Mouse (Mus musculus) liver, embryonic 15.5 days (tissue): Measurements from ENCODE around the gene Tmem189. TPM values are rescaled to one million over a fixed set of nuclear protein-coding genes. Genes with fewer than 3 reads are reported as not detected.

Experiments
- ATAC-seq: fragments of 200-750 bp; cut with Nextera tagmentation; 2 replicates; pipeline ENCODE4 v1.8.0; 2017; ENCODE audit warnings: moderate number of reproducible peaks, mild to moderate bottlenecking, moderate library complexity; ENCODE audit not compliant: insufficient read depth
- H3K27ac ChIP-seq: fragments of 300-500 bp; sonication (generic); replicated peaks from 2 replicates; pipeline ENCODE4 v1.5.1; 2015; ENCODE audit warnings: mild to moderate bottlenecking, inconsistent platforms
- H3K27me3 ChIP-seq: fragments of 300-500 bp; sonication (generic); 2 replicates; pipeline ENCODE4 v1.6.1; 2015; ENCODE audit warnings: mild to moderate bottlenecking, inconsistent platforms
- H3K36me3 ChIP-seq: fragments of 300-500 bp; sonication (generic); replicated peaks from 2 replicates; pipeline ENCODE4 v1.6.1; 2015; ENCODE audit warnings: moderate library complexity, mild to moderate bottlenecking, inconsistent platforms
- H3K4me1 ChIP-seq: fragments of 300-500 bp; sonication (generic); replicated peaks from 2 replicates; pipeline ENCODE4 v1.6.1; 2015; ENCODE audit warnings: inconsistent platforms
- H3K4me2 ChIP-seq: fragments of 300-500 bp; sonication (generic); 2 replicates; pipeline ENCODE4 v1.6.1; 2015; ENCODE audit warnings: moderate library complexity, mild to moderate bottlenecking, inconsistent platforms
- H3K4me3 ChIP-seq: fragments of 300-500 bp; sonication (generic); replicated peaks from 2 replicates; pipeline ENCODE4 v1.5.1; 2015; ENCODE audit warnings: mild to moderate bottlenecking, inconsistent platforms
- H3K9ac ChIP-seq: fragments of 300-500 bp; sonication (generic); 2 replicates; pipeline ENCODE4 v1.6.1; 2015; ENCODE audit warnings: moderate library complexity, mild to moderate bottlenecking, inconsistent platforms
- H3K9me3 ChIP-seq: fragments of 300-500 bp; sonication (generic); replicated peaks from 2 replicates; pipeline ENCODE4 v1.6.1; 2016; ENCODE audit warnings: inconsistent platforms
- WGBS: fragments of 180-500 bp; shearing (Covaris S2); methylation state at CpG from one replicate; pipeline ENCODE4 v1.1.7; 2015; ENCODE audit warnings: mixed read lengths; ENCODE audit not compliant: insufficient replicate concordance; 5-methylcytosine and 5-hydroxymethylcytosine counted together
- polyA plus RNA-seq: library from polyadenylated mRNA; unstranded; fragments of >200 nt; fragmentation: Nextera tagmentation; extraction: Ambion mirVana; gene quantifications from 2 replicates; pipeline ENCODE4 v1.2.1, GENCODE M21; 2015

The Tmem189 gene
- polyA plus RNA-seq, 1 experiment from 2014 or later = 17.4 TPM

DNA sequence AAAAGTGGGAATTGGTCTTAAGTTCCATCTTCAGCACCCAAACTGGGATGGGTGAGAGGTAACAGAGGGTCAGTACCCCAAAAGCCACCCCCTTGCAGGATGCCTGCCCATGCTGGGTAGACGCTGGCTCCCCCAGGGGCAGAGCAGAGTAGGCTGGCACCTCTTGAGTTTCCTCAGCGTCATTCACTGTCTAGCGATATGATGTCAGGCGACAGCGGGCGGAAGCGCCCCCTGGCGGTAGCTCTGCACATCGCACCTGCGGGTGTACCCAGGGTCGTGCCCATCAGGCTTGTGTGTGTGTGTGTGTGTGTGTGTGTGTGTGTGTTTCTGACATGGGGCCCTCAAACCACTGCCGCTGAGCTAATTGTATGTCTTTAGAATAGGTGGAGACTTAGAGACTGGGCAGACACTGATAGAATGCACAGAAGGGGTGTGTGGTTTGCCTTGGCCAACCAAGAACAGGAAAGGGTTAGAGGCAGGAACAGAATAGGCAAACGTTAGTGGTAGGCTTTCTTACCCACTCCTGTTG, 9.7 kb downstream of the Tmem189 start:
- Histone ChIP-seq H3K4me2 (no peak overlapping the region), H3K36me3 (no peaks in the 10 kb centered on the region), H3K9me3 (no peaks in the 10 kb centered on the region), H3K27me3 (peaks cover 12% of the 10 kb centered on the region; the same call in 1 of the 2 replicates), H3K4me1 (peaks cover 23% of the 10 kb centered on the region), H3K4me3 (no peak overlapping the region), H3K27ac (no peak overlapping the region), H3K9ac (no peak overlapping the region)
- whole genome bisulfite sequencing = 1% methylated on average over 13 of the region's 13 CpGs
- ATAC-seq = peak; percentile 70

DNA sequence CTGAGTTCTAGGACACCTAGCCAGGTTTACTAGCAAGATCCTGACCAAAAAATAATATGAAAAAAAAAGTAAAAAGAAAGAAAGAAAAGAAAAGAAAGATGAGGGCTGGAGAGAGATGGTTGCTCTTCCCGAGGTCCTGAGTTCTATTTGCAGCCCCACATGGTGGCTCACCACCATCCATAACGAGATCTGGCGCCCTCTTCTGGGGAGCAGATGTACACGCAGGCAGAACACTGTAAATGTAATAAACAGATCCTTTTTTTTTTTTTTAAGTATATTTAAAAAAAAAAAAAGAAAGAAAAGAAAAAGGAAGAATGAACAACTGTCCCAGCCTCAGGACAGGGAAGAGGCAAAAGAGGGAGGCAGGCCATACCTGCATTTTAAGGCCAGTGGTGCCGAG, 11.0 kb downstream of the Tmem189 start:
- H3K9me3 ChIP-seq = no peaks in the 10 kb centered on the region
- no peak overlapping the region for H3K9ac ChIP-seq
- no peak overlapping the region for H3K27ac ChIP-seq
- peaks cover 26% of the 10 kb centered on the region for H3K4me1 ChIP-seq
- H3K4me2 ChIP-seq = no peak overlapping the region
- H3K27me3 ChIP-seq = peaks cover 12% of the 10 kb centered on the region; the same call in 1 of the 2 replicates
- no peaks in the 10 kb centered on the region for H3K36me3 ChIP-seq
- H3K4me3 ChIP-seq = no peak overlapping the region
- 43% methylated on average over 5 of the region's 5 CpGs for WGBS
- ATAC-seq = no peak

DNA sequence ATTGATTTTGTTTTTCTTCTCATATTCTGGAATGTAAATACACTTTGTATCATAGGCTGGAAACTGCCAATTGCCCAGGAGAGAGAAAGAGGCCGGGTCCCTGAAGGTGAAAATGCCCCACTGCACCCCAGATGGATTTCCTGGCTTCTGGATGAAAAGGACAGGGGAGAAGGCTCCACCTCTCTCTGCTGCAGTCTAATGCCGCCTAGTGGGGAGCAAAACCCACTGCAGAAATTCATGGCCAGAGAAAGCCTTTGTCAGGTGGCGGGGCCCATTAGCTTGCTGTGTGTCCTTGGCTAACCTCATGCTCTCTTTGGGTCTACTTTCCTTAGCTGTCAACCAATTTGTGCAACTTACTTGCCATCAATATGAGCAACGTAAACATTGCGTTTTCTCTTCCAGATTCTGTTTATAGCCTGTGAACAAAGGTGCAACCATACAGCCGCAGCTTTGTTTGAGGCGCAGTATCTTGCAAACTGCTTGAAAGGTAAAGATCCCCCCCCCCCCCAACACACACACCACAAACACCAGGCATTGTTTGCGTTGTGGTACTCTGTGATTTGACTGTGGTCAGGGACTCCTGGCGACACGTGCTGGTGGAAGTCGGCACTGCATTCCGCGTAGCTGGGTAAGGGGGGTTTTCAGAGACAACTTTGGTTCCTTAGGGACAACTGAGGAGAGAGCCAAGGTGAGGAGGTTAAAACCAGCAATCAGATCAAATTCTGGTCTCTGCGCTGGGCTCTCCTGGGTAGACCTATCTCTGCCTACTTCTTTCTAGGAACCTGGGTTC, 14.3 kb downstream of the Tmem189 start:
- Histone ChIP-seq H3K4me2 (no peak overlapping the region), H3K9ac (no peak overlapping the region), H3K27me3 (peaks cover 12% of the 10 kb centered on the region; the same call in 1 of the 2 replicates), H3K4me1 (peaks cover 50% of the 10 kb centered on the region), H3K9me3 (no peaks in the 10 kb centered on the region), H3K36me3 (no peaks in the 10 kb centered on the region), H3K4me3 (no peak overlapping the region), H3K27ac (no peak overlapping the region)
- WGBS = 37% methylated on average over 14 of the region's 14 CpGs
- no peak for ATAC-seq

DNA sequence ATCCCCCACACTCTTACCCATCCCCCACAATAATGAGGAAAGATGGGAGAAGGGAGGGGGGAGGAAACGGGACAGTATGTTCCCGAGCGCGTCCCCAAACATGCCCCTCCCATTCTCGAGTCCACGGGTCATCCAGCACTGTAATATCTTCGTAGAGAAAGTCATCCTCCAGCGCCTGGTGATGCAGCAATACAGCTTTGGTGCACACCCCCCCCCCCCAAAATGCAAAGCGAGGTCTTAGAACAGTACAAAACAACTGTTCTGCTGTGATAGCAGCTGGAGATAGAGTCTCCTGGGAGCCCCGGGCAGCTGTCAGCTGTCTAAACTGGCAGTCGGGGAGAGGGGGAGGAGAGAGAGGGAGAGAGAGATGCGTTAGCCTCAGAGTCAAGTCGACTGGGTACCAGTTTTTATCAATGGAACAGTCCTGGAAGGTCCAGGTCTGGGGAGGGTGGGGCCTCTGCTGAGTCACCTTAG, 17.4 kb downstream of the Tmem189 start:
- H3K27me3 ChIP-seq = peaks cover 12% of the 10 kb centered on the region; the same call in 1 of the 2 replicates
- peak overlapping the region; percentile 58 for H3K4me2 ChIP-seq
- H3K4me1 ChIP-seq = peaks cover 42% of the 10 kb centered on the region
- H3K9me3 ChIP-seq = no peaks in the 10 kb centered on the region
- H3K27ac ChIP-seq = peak overlapping the region; percentile 84
- ATAC-seq = peak; percentile 94
- no peaks in the 10 kb centered on the region for H3K36me3 ChIP-seq
- peak overlapping the region; percentile 3; the same call in 1 of the 2 replicates for H3K9ac ChIP-seq
- WGBS = 16% methylated on average over 13 of the region's 13 CpGs
- peak overlapping the region; percentile 36 for H3K4me3 ChIP-seq

DNA sequence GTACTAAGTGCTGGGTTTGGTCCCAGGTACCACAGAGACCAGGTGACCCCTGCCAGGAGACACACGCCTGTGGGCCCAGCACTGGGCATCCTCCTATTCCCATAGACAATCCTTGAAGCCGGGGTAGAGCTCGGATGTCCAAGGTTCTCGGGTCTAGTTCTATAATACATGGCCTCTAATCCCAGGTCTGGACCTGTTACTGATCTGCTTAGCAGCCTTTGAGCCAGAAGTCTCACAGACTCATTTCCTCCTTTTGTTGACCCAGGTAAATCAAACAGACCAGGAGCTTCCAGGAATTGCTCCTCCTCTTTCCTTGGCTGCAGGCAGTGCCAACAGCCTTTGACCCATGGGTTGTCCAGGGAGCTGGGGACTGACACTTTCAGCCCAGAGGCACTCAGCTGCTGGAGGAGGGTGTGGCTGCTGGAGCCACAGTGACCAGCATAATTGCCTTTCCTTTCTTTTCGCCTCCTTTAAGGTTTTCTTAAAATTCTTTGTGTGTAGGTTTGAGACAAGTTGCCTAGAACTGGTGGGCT, 18.5 kb downstream of the Tmem189 start:
- H3K27ac ChIP-seq = peak overlapping the region; percentile 84
- WGBS = 73% methylated on average over 5 of the region's 5 CpGs

DNA sequence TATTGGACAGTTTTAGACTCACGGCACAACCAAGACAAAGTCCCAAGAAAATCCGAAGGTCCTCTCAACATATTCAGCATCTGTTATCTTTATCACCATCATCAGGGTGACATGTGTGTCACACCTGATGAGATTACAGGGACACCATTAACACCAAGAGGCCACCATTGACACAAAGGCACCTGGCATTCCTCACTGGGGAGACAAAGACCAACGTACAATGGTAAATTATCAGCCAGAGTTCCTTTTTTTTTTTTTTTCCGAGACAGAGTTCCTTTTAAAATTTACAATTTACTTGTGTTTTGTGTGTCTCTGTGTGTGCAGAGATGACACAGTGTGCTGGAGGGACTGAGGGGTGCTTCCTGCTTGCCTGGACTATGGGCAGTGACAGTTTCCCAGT, 20.2 kb downstream of the Tmem189 start:
- Histone ChIP-seq H3K27ac (no peak overlapping the region), H3K9me3 (no peaks in the 10 kb centered on the region), H3K4me3 (no peak overlapping the region), H3K36me3 (no peaks in the 10 kb centered on the region), H3K9ac (no peak overlapping the region), H3K27me3 (peaks cover 5% of the 10 kb centered on the region; the same call in 1 of the 2 replicates), H3K4me1 (peaks cover 36% of the 10 kb centered on the region), H3K4me2 (no peak overlapping the region)
- no peak for ATAC-seq
- WGBS = 56% methylated on average over 4 of the region's 4 CpGs

More for the DNA sequence above, 18.5 kb downstream of the Tmem189 start:
- no peaks in the 10 kb centered on the region for H3K36me3 ChIP-seq
- H3K27me3 ChIP-seq = peaks cover 7% of the 10 kb centered on the region; the same call in 1 of the 2 replicates
- H3K9ac ChIP-seq = peak overlapping the region; percentile 3; the same call in 1 of the 2 replicates
- H3K4me3 ChIP-seq = 0 out of 2 replicates have a peak overlapping the region, but pooled peaks have one; percentile 10
- peak overlapping the region; percentile 58 for H3K4me2 ChIP-seq
- ATAC-seq = no peak
- no peaks in the 10 kb centered on the region for H3K9me3 ChIP-seq
- H3K4me1 ChIP-seq = peaks cover 42% of the 10 kb centered on the region

DNA sequence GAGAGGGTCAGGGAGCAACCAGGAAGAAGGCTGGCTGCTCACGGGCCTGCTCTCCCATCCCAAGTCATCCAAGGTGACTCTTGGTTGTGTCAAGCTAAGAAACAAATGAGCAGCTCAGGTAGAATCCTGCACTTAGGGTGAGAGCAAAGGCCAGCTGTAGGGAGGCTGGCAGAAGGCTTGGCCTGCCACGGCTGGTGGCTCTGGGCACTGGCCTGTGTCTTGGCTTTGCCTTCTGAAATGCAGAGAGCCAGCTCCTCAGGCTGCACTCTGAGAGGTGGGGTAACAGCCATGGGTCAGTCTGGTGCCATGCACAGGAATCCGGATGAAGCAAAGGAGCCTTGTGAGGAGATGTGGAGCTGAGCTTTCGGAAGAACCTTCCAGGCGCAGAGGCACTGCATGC, 21.2 kb downstream of the Tmem189 start:
- no peaks in the 10 kb centered on the region for H3K9me3 ChIP-seq
- H3K27ac ChIP-seq = no peak overlapping the region
- WGBS = 75% methylated on average over 5 of the region's 5 CpGs
- no peak overlapping the region for H3K9ac ChIP-seq
- H3K36me3 ChIP-seq = no peaks in the 10 kb centered on the region
- H3K4me2 ChIP-seq = no peak overlapping the region
- no peak overlapping the region for H3K4me3 ChIP-seq
- peaks cover 27% of the 10 kb centered on the region for H3K4me1 ChIP-seq
- H3K27me3 ChIP-seq = peaks cover 6% of the 10 kb centered on the region
- ATAC-seq = no peak

DNA sequence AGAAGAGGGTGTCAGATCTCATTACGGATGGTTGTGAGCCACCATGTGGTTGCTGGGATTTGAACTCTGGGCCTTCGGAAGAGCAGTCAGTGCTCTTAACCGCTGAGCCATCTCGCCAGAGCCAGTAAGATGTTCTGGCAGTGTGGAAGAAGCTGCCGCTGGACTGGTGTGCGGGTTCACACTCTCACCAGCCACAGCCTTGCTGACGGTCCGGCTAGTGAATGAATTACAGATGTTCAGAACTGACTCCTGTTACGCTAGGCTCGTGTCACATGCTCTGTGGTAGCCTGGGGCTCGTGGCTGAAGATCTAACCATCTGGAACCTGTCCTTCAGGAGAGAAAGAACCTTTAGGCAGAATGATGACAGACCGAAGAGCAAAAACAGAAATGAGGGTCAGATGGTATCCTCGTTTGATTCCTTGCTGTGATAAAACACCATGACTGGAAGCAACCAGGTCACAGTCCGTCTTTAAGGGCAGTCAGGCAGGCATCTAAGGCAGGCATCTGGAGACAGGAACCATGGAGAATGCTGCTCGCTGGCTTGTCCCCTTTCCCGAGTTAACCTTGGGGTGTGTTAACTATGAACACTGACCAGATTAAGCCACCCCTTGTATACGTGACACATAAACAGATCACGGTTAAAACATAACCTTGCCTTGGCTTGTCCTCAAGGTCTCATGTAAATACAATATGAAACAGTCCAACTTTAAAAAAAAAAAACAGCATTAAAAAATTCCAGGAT, 23.5 kb downstream of the Tmem189 start:
- ATAC-seq = no peak
- no peak overlapping the region for H3K4me2 ChIP-seq
- H3K4me3 ChIP-seq = no peak overlapping the region
- H3K27me3 ChIP-seq = peaks cover 19% of the 10 kb centered on the region
- H3K9me3 ChIP-seq = no peaks in the 10 kb centered on the region
- H3K36me3 ChIP-seq = no peaks in the 10 kb centered on the region
- WGBS = 72% methylated on average over 18 of the region's 18 CpGs
- H3K9ac ChIP-seq = no peak overlapping the region
- no peak overlapping the region for H3K27ac ChIP-seq
- H3K4me1 ChIP-seq = peaks cover 16% of the 10 kb centered on the region

DNA sequence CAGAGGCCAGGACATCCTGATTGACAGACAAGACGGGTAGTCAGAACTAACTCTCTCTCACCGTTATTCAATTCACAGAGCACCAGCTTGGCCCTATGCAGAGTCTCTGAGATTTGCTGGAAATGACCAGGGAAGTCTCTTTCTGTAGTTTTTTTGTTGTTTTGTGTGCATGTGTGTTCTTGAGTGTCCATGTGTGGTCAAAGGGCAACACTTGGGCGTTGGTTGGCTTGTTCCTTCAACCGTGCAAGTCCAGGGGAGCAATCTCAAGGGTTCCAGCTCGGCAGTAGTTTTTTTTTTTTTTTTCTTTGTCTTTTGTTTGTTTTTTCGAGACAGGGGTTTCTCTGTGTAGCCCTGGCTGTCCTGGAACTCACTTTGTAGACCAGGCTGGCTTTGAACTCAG, 26.9 kb downstream of the Tmem189 start:
- H3K36me3 ChIP-seq = 0 out of 2 replicates have a peak, but pooled peaks cover 4% of the 10 kb centered on the region
- H3K4me3 ChIP-seq = no peak overlapping the region
- peak overlapping the region; percentile 95 for H3K4me2 ChIP-seq
- 44% methylated on average over 6 of the region's 6 CpGs for WGBS
- peaks cover 19% of the 10 kb centered on the region for H3K27me3 ChIP-seq
- no peak overlapping the region for H3K9ac ChIP-seq
- no peaks in the 10 kb centered on the region for H3K9me3 ChIP-seq
- no peak overlapping the region for H3K27ac ChIP-seq
- H3K4me1 ChIP-seq = peaks cover 43% of the 10 kb centered on the region
- ATAC-seq = no peak

DNA sequence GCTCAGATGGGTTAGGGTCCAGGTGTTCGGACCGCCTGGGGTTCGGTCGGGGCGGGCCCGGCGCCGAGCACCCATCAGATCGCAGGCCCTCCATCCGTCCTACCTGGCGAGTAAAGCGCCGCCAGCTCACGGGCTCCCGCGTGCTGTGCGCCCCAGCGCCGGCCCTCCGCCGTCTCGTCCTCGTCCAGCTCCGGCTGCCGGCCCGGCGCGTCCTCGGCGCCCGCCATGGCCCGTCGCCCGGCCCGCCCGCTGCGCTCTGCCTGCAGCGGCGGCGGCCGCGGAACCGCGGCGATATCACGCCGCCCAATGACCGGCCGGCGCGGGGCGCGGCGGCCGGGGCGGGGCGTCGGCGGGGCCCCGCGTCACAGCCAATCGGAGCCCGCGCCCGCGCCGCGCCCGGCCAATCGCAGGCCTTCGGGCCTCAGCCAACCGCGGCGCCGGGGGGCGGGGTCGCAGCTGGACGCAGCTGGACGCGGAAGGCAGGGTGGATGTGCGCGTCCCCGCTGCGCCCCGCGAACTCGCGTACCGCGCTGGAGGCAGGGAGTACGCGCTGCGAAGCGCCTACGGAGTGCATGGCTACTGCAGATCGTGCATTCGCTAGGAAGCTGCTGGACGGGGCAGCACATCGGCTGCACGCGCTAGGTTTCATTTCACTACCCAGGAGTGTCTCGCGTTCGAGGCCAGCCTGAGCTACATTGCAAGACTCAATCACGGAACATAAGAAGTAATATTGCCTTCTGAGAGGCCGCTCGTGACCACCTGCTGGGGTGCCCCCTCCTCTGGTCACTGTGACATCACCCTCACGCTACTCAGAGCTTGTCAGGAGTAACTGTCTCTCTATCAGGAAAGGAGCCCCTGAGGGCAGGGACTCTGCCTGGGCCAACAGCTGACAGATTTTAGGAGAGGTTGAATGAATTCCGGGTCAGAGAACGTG, 28.1 kb downstream of the Tmem189 start, which contains the start of gene Gm20431:
TSS of gene Gm20431 (minus strand) at position 227 of the 934 bp plus-strand sequence.
- no peaks in the 10 kb centered on the region for H3K9me3 ChIP-seq
- H3K4me2 ChIP-seq = peak within 1 kb of the TSS; percentile 95
- 0 out of 2 replicates have a peak, but pooled peaks cover 4% of the 10 kb centered on the region for H3K36me3 ChIP-seq
- H3K4me3 ChIP-seq = peak within 1 kb of the TSS; percentile 88
- peaks cover 19% of the 10 kb centered on the region for H3K27me3 ChIP-seq
- peaks cover 54% of the 10 kb centered on the region for H3K4me1 ChIP-seq
- peak within 1 kb of the TSS; percentile 82 for H3K27ac ChIP-seq
- under 1% methylated on average over 110 of the region's 110 CpGs for WGBS
- peak within 1 kb of the TSS; percentile 89 for H3K9ac ChIP-seq
- peak; percentile 95 for ATAC-seq
